Mouse (Mus musculus): ENCODE measurements at regions not wholly inside any gene's neighbourhood (a gene's known extent, or its start where the extent isn't known, plus 50 kb on each side); places are given as distances from the start of the nearest gene placed in this dataset.

DNA sequence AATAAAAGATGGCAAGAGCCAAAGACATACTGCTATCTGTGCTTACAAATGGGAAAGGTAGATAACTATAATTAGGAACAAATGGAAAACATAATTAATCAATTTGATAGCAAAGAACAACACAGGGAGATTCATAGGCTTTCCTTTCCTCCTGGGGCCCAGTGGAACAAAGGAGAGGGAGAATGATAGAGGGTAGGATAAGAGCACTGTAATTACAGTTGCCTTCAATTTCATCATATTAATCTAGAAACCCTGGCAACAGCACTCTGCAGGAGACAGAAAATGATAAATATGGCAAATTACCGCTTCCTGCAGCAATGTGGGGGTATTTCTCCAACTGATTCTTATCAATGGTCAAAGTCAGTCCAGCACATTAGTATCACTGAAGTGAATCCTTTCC is 910.2 kb upstream of the Ddx18 start:
- TF ChIP-seq REST (IDR thresholded peaks at IDR 0.05; ENCODE audit: insufficient read depth, insufficient read length) (no peak), MYOG (IDR thresholded peaks at IDR 0.05; ENCODE audit: control insufficient read depth in 1 of 3, insufficient read depth in 1 of 3, insufficient read length in 2 of 3, low read depth in 2 of 3) (no peak), MAX (IDR thresholded peaks at IDR 0.05; ENCODE audit: low read depth) (no peak), TCF12 (IDR thresholded peaks at IDR 0.05; ENCODE audit: insufficient read depth, poor library complexity, severe bottlenecking) (no peak), POLR2AphosphoS2 (IDR thresholded peaks at IDR 0.05; ENCODE audit: insufficient read length, low read depth) (no peak), SRF (IDR thresholded peaks at IDR 0.05; ENCODE audit: control insufficient read depth, insufficient read length, low read depth) (no peak), E2F4 (IDR thresholded peaks at IDR 0.05; ENCODE audit: insufficient read depth) (no peak), MYOD1 (IDR thresholded peaks at IDR 0.05; ENCODE audit: control insufficient read depth in 1 of 3, insufficient read length in 2 of 3, low read depth in 2 of 3) (no peak), TCF3 (IDR thresholded peaks at IDR 0.05; ENCODE audit: insufficient read length, low read depth) (no peak), CEBPB (IDR thresholded peaks at IDR 0.05; ENCODE audit: insufficient read depth, poor library complexity, severe bottlenecking) (no peak), USF1 (IDR thresholded peaks at IDR 0.05; ENCODE audit: low read depth) (no peak), POLR2A (IDR thresholded peaks at IDR 0.05; ENCODE audit: insufficient read length, low read depth) (no peak)
- Histone ChIP-seq H3K79me2 (ENCODE audit: control insufficient read depth, insufficient read depth) (no peaks in the 10 kb centered on the region), H3K27me3 (ENCODE audit: control insufficient read depth, insufficient read depth, insufficient read length) (no peaks in the 10 kb centered on the region), H3K4me2 (ENCODE audit: low read depth) (no peak overlapping the region), H3K4me3 (no peak overlapping the region), H3ac (ENCODE audit: control insufficient read depth, insufficient read length) (no peak overlapping the region), H3K36me3 (ENCODE audit: control insufficient read depth, insufficient read depth) (no peaks in the 10 kb centered on the region)

DNA sequence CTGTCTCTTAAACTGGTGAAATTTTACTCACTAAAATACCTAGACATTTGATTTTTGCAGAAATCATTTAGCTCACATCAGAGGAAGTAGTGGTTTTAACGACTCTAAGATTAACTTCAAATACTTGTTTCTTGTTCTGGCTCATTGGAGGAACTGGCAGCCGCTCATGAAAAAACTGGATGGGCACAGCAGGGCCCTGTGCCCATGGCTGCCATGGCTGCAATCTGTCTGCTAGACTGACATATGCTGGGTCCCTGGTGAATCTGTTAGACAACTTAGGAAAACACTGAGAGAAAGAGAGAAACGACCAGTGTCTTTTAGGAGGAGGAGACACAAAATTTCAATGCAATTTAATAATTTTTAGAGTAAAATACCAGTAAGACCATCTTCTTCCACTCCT is 896.1 kb upstream of the Ddx18 start:
- H3K4me3 ChIP-seq: no peak overlapping the region
- no peaks in the 10 kb centered on the region for H3K79me2 ChIP-seq (ENCODE audit: control insufficient read depth, insufficient read depth)
- H3K4me2 ChIP-seq (ENCODE audit: low read depth): no peak overlapping the region
- H3K36me3 ChIP-seq (ENCODE audit: control insufficient read depth, insufficient read depth): no peaks in the 10 kb centered on the region
- H3ac ChIP-seq (ENCODE audit: control insufficient read depth, insufficient read length): no peak overlapping the region
- H3K27me3 ChIP-seq (ENCODE audit: control insufficient read depth, insufficient read depth, insufficient read length): no peaks in the 10 kb centered on the region
- TF ChIP-seq SRF (IDR thresholded peaks at IDR 0.05; ENCODE audit: control insufficient read depth, insufficient read length, low read depth) (no peak), MYOG (IDR thresholded peaks at IDR 0.05; ENCODE audit: control insufficient read depth in 1 of 3, insufficient read depth in 1 of 3, insufficient read length in 2 of 3, low read depth in 2 of 3) (no peak), MAX (IDR thresholded peaks at IDR 0.05; ENCODE audit: low read depth) (no peak), TCF3 (IDR thresholded peaks at IDR 0.05; ENCODE audit: insufficient read length, low read depth) (no peak), REST (IDR thresholded peaks at IDR 0.05; ENCODE audit: insufficient read depth, insufficient read length) (no peak), E2F4 (IDR thresholded peaks at IDR 0.05; ENCODE audit: insufficient read depth) (no peak), POLR2AphosphoS2 (IDR thresholded peaks at IDR 0.05; ENCODE audit: insufficient read length, low read depth) (no peak), TCF12 (IDR thresholded peaks at IDR 0.05; ENCODE audit: insufficient read depth, poor library complexity, severe bottlenecking) (no peak), POLR2A (IDR thresholded peaks at IDR 0.05; ENCODE audit: insufficient read length, low read depth) (no peak), USF1 (IDR thresholded peaks at IDR 0.05; ENCODE audit: low read depth) (no peak), MYOD1 (IDR thresholded peaks at IDR 0.05; ENCODE audit: control insufficient read depth in 1 of 3, insufficient read length in 2 of 3, low read depth in 2 of 3) (no peak), CEBPB (IDR thresholded peaks at IDR 0.05; ENCODE audit: insufficient read depth, poor library complexity, severe bottlenecking) (no peak)

DNA sequence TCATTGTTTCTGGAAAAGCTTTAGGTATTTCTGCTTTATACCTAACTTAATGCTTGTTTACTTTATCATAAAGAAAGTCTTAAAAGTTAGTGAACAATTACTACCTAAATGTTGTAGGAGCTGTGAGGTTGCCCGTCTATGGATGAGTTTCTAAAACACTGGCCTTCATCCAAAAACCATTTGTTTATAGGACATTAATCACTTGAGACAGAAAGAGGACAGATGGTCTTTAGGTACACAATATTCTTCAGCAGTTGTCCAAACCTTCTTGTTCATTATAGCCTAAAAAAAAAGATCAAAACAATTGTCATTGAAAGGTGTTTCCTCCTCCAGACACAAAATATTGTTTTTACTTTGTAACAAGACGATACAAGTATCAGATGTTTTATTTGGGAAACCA is 891.3 kb upstream of the Ddx18 start:
- no peaks in the 10 kb centered on the region for H3K27me3 ChIP-seq (ENCODE audit: control insufficient read depth, insufficient read depth, insufficient read length)
- no peak for TF ChIP-seq MYOD1 (IDR thresholded peaks at IDR 0.05; ENCODE audit: control insufficient read depth in 1 of 3, insufficient read length in 2 of 3, low read depth in 2 of 3)
- TF ChIP-seq SRF (IDR thresholded peaks at IDR 0.05; ENCODE audit: control insufficient read depth, insufficient read length, low read depth): no peak
- no peak for TF ChIP-seq CEBPB (IDR thresholded peaks at IDR 0.05; ENCODE audit: insufficient read depth, poor library complexity, severe bottlenecking)
- TF ChIP-seq POLR2A (IDR thresholded peaks at IDR 0.05; ENCODE audit: insufficient read length, low read depth): no peak
- TF ChIP-seq POLR2AphosphoS2 (IDR thresholded peaks at IDR 0.05; ENCODE audit: insufficient read length, low read depth): no peak
- no peak for TF ChIP-seq USF1 (IDR thresholded peaks at IDR 0.05; ENCODE audit: low read depth)
- TF ChIP-seq MYOG (IDR thresholded peaks at IDR 0.05; ENCODE audit: control insufficient read depth in 1 of 3, insufficient read depth in 1 of 3, insufficient read length in 2 of 3, low read depth in 2 of 3): no peak
- TF ChIP-seq MAX (IDR thresholded peaks at IDR 0.05; ENCODE audit: low read depth): no peak
- TF ChIP-seq E2F4 (IDR thresholded peaks at IDR 0.05; ENCODE audit: insufficient read depth): no peak
- no peaks in the 10 kb centered on the region for H3K79me2 ChIP-seq (ENCODE audit: control insufficient read depth, insufficient read depth)
- H3K4me2 ChIP-seq (ENCODE audit: low read depth): no peak overlapping the region
- H3K36me3 ChIP-seq (ENCODE audit: control insufficient read depth, insufficient read depth): no peaks in the 10 kb centered on the region
- no peak overlapping the region for H3K4me3 ChIP-seq
- no peak overlapping the region for H3ac ChIP-seq (ENCODE audit: control insufficient read depth, insufficient read length)

DNA sequence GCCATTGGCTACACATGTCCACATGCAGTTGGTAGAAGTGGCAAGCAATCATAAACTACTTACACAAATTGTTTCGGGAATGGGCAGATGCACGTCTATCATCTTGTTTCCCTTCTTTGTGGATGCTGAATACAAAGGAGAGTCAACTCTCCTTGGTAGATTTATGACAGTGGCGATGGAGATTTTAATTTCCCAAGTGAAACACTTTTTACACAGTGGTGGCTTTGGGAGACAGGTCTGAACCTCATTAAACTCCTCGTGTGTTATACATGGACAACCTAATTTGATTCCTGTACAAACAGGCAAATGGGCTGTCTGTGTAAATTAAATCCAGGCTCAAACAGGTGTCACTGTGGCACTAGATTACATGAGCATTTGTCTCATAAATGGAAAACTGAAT is 887.1 kb upstream of the Ddx18 start:
- Histone ChIP-seq H3K36me3 (ENCODE audit: control insufficient read depth, insufficient read depth) (no peaks in the 10 kb centered on the region), H3ac (ENCODE audit: control insufficient read depth, insufficient read length) (no peak overlapping the region), H3K4me2 (ENCODE audit: low read depth) (no peak overlapping the region), H3K27me3 (ENCODE audit: control insufficient read depth, insufficient read depth, insufficient read length) (no peaks in the 10 kb centered on the region), H3K79me2 (ENCODE audit: control insufficient read depth, insufficient read depth) (no peaks in the 10 kb centered on the region), H3K4me3 (no peak overlapping the region)
- TF ChIP-seq TCF12 (IDR thresholded peaks at IDR 0.05; ENCODE audit: insufficient read depth, poor library complexity, severe bottlenecking) (no peak), E2F4 (IDR thresholded peaks at IDR 0.05; ENCODE audit: insufficient read depth) (no peak), POLR2AphosphoS2 (IDR thresholded peaks at IDR 0.05; ENCODE audit: insufficient read length, low read depth) (no peak), POLR2A (IDR thresholded peaks at IDR 0.05; ENCODE audit: insufficient read length, low read depth) (no peak), REST (IDR thresholded peaks at IDR 0.05; ENCODE audit: insufficient read depth, insufficient read length) (no peak)

DNA sequence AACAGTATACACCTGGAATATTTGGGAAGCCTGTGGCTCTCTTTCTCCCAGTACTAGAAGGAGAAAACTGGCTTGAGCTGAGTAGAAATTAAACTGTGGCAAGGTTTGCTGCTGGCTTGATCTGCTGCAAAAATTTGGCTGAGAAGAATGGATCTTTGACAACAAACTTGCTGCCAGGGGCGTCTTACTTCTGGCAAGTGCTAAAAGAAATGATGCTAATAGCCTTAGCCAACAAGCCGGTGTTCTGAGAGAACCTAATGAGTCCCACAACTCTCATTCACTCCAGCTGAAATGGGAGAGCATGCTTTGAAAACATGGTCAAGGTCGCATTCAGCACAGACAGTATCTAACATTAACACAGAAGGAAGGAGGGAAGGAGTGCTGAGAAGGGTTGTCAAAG is 885.8 kb upstream of the Ddx18 start:
- TF ChIP-seq MAX (IDR thresholded peaks at IDR 0.05; ENCODE audit: low read depth) (no peak), TCF3 (IDR thresholded peaks at IDR 0.05; ENCODE audit: insufficient read length, low read depth) (no peak), USF1 (IDR thresholded peaks at IDR 0.05; ENCODE audit: low read depth) (no peak), E2F4 (IDR thresholded peaks at IDR 0.05; ENCODE audit: insufficient read depth) (no peak), CEBPB (IDR thresholded peaks at IDR 0.05; ENCODE audit: insufficient read depth, poor library complexity, severe bottlenecking) (no peak), TCF12 (IDR thresholded peaks at IDR 0.05; ENCODE audit: insufficient read depth, poor library complexity, severe bottlenecking) (no peak), SRF (IDR thresholded peaks at IDR 0.05; ENCODE audit: control insufficient read depth, insufficient read length, low read depth) (no peak), MYOD1 (IDR thresholded peaks at IDR 0.05; ENCODE audit: control insufficient read depth in 1 of 3, insufficient read length in 2 of 3, low read depth in 2 of 3) (no peak), POLR2A (IDR thresholded peaks at IDR 0.05; ENCODE audit: insufficient read length, low read depth) (no peak)
- H3K79me2 ChIP-seq (ENCODE audit: control insufficient read depth, insufficient read depth): no peaks in the 10 kb centered on the region
- H3K4me3 ChIP-seq: no peak overlapping the region
- no peak overlapping the region for H3ac ChIP-seq (ENCODE audit: control insufficient read depth, insufficient read length)
- no peaks in the 10 kb centered on the region for H3K27me3 ChIP-seq (ENCODE audit: control insufficient read depth, insufficient read depth, insufficient read length)
- no peaks in the 10 kb centered on the region for H3K36me3 ChIP-seq (ENCODE audit: control insufficient read depth, insufficient read depth)
- H3K4me2 ChIP-seq (ENCODE audit: low read depth): no peak overlapping the region

Data from myocyte (in vitro differentiated cells).